23 mouse cellular contexts compared by ENCODE assay signal in the genomic region with DNA sequence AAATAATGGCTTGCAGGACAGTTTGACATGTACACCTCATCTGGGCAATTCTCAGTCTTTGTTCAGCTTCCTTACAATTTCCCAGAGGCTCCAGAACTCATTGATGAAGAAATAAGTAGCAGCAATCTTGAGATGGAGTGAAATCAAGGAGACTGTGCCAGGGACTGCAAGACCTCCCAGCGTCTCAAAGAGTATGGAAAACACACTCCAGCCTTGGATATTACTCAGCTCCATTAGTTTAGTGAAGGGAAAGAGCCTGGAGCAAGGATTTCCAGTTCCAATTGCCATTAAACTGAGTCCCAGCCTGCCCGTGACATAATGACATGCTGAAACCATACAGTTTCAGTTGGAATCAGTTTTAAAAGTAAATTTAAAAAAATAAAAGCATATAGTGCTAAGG.
A peak's percentile ranks its signal among the peaks of the same experiment; 100 is the strongest.
DNase-seq lines count a peak whose midpoint lies in the region; ATAC-seq and TF ChIP-seq lines count a peak whose summit lies in the region.
"Had no signal": no experiment of that assay in that cellular context is flagged by ENCODE, and none has a peak within 500 bp of the region (broad histone marks: within the 10 kb centered on the region; RNA-seq: fewer than 3 reads in every experiment).

No protein-coding gene starts in this region.

- peak; percentile 19; the same call in 1 of the 2 replicates for ATAC-seq in forebrain, embryonic 13.5 days
- no peak for ATAC-seq in forebrain, embryonic 11.5 days (replicated peaks; ENCODE audit: low FRiP score)
- no peak for ATAC-seq in lung, embryonic 14.5 days (ENCODE audit: insufficient read depth)
- ATAC-seq: CD4-positive, CD25-positive, alpha-beta regulatory T cell, adult 4 months had no signal

- no peak overlapping the region for H3K9ac ChIP-seq in forebrain, embryonic 13.5 days
- no peak overlapping the region for H3K9ac ChIP-seq in forebrain, embryonic 11.5 days (ENCODE audit: low read length)
- H3K9ac ChIP-seq in lung, embryonic 14.5 days, result no peak overlapping the region
- H3K9ac ChIP-seq: embryonic facial prominence, embryonic 15.5 days; heart, embryonic 13.5 days; hindbrain, embryonic 15.5 days had no signal

- no peaks in the 10 kb centered on the region for H3K36me3 ChIP-seq in forebrain, embryonic 13.5 days (ENCODE audit: poor library complexity, severe bottlenecking)
- no peaks in the 10 kb centered on the region for H3K36me3 ChIP-seq in forebrain, embryonic 11.5 days (ENCODE audit: control insufficient read depth, insufficient read depth, low read length)
- no peaks in the 10 kb centered on the region for H3K36me3 ChIP-seq in kidney, adult 2 months (ENCODE audit: control insufficient read depth, insufficient read depth, low read length)
- H3K36me3 ChIP-seq in lung, embryonic 14.5 days (ENCODE audit: insufficient read depth), result no peaks in the 10 kb centered on the region
- H3K36me3 ChIP-seq: embryonic facial prominence, embryonic 15.5 days; G1E; heart, embryonic 13.5 days; hindbrain, embryonic 15.5 days had no signal

- no peak for DNase-seq in forebrain, embryonic 11.5 days (ENCODE audit: low spot score)
- peak; percentile 5 for DNase-seq in kidney, adult 2 months
- DNase-seq in kidney, postnatal 25 days, result no peak
- DNase-seq in lung, embryonic 14.5 days, result peak; percentile 35
- DNase-seq in lung, postnatal 14 days, result no peak
- DNase-seq in lung, postnatal 4 days, result peak; percentile 9 to 42
- DNase-seq in lung, postnatal 25 days (ENCODE audit: low spot score), result no peak
- DNase-seq: adrenal gland, adult 8-10 months; adrenal gland, postnatal 36 days; B cell, adult 2 months; cerebellum, adult 11 months; cerebellum, adult 8-10 months; cerebellum, postnatal 14 days; embryo, embryonic 11 days; gastrocnemius, postnatal 36 days; heart, adult 11 months; heart, postnatal 36 days had no signal

- H3K4me3 ChIP-seq in forebrain, embryonic 13.5 days, result no peak overlapping the region
- no peak overlapping the region for H3K4me3 ChIP-seq in forebrain, embryonic 11.5 days (ENCODE audit: low read depth, low read length)
- H3K4me3 ChIP-seq in kidney, adult 2 months (ENCODE audit: insufficient read depth, low read depth, low read length), result no peak overlapping the region
- H3K4me3 ChIP-seq in lung, embryonic 14.5 days (ENCODE audit: low read depth, low read length), result no peak overlapping the region
- H3K4me3 ChIP-seq: embryonic facial prominence, embryonic 15.5 days; heart, embryonic 13.5 days; hindbrain, embryonic 15.5 days had no signal

- no peaks in the 10 kb centered on the region for H3K9me3 ChIP-seq in forebrain, embryonic 13.5 days (replicated peaks)
- no peaks in the 10 kb centered on the region for H3K9me3 ChIP-seq in forebrain, embryonic 11.5 days (ENCODE audit: control insufficient read depth, low read length)
- no peaks in the 10 kb centered on the region for H3K9me3 ChIP-seq in lung, embryonic 14.5 days (ENCODE audit: low read depth, low read length)
- H3K9me3 ChIP-seq: embryonic facial prominence, embryonic 15.5 days; G1E; heart, embryonic 13.5 days; hindbrain, embryonic 15.5 days had no signal

- no peak for TF ChIP-seq POLR2A in kidney, adult 2 months (IDR thresholded peaks at IDR 0.05; ENCODE audit: low read depth, low read length)

- TF ChIP-seq CTCF in kidney, adult 2 months (conservative IDR thresholded peaks at IDR 0.05; ENCODE audit: insufficient read depth, insufficient read length, low read depth, low read length), result no peak
- TF ChIP-seq CTCF in lung, embryonic 14.5 days (IDR thresholded peaks at IDR 0.05; ENCODE audit: low read depth), result no peak

- H3K4me1 ChIP-seq in forebrain, embryonic 13.5 days, result no peaks in the 10 kb centered on the region
- no peaks in the 10 kb centered on the region for H3K4me1 ChIP-seq in forebrain, embryonic 11.5 days (replicated peaks; ENCODE audit: control insufficient read depth, insufficient read depth, low read length)
- no peaks in the 10 kb centered on the region for H3K4me1 ChIP-seq in kidney, adult 2 months (ENCODE audit: control insufficient read depth, insufficient read depth, low read length)
- H3K4me1 ChIP-seq in lung, embryonic 14.5 days (ENCODE audit: insufficient read depth), result no peaks in the 10 kb centered on the region
- H3K4me1 ChIP-seq: embryonic facial prominence, embryonic 15.5 days; heart, embryonic 13.5 days; hindbrain, embryonic 15.5 days had no signal

- no peaks in the 10 kb centered on the region for H3K27me3 ChIP-seq in forebrain, embryonic 13.5 days
- no peaks in the 10 kb centered on the region for H3K27me3 ChIP-seq in forebrain, embryonic 11.5 days (ENCODE audit: control insufficient read depth, insufficient read depth, low read length)
- H3K27me3 ChIP-seq in kidney, adult 2 months (replicated peaks; ENCODE audit: control insufficient read depth, insufficient read depth, low read length), result no peaks in the 10 kb centered on the region
- no peaks in the 10 kb centered on the region for H3K27me3 ChIP-seq in lung, embryonic 14.5 days (ENCODE audit: insufficient read depth, low read length)
- H3K27me3 ChIP-seq: embryonic facial prominence, embryonic 15.5 days; heart, embryonic 13.5 days; hindbrain, embryonic 15.5 days had no signal

- H3K27ac ChIP-seq in forebrain, embryonic 13.5 days, result no peak overlapping the region
- no peak overlapping the region for H3K27ac ChIP-seq in forebrain, embryonic 11.5 days (ENCODE audit: low read depth, low read length)
- H3K27ac ChIP-seq in kidney, adult 2 months (ENCODE audit: insufficient read depth, low read depth, low read length), result no peak overlapping the region
- no peak overlapping the region for H3K27ac ChIP-seq in lung, embryonic 14.5 days (ENCODE audit: low read depth)
- H3K27ac ChIP-seq: embryonic facial prominence, embryonic 15.5 days; heart, embryonic 13.5 days; hindbrain, embryonic 15.5 days had no signal

- H3K4me2 ChIP-seq in forebrain, embryonic 13.5 days, result no peak overlapping the region
- H3K4me2 ChIP-seq in forebrain, embryonic 11.5 days (ENCODE audit: low read depth, low read length, severe bottlenecking), result no peak overlapping the region
- H3K4me2 ChIP-seq in lung, embryonic 14.5 days, result no peak overlapping the region
- H3K4me2 ChIP-seq: embryonic facial prominence, embryonic 15.5 days; heart, embryonic 13.5 days; hindbrain, embryonic 15.5 days had no signal

- WGBS in forebrain, embryonic 13.5 days, result 66% methylated on average over 2 of the region's 2 CpGs
- WGBS in forebrain, embryonic 11.5 days, result 77% methylated on average over 2 of the region's 2 CpGs
- WGBS in kidney, adult 2 months, result 53% methylated on average over 2 of the region's 2 CpGs
- WGBS in lung, embryonic 14.5 days, result 43% methylated on average over 2 of the region's 2 CpGs

Comparison
In these comparisons a context has a peak if more than half of its experiments do, and no peak if none do; other contexts are left out.
1. DNase-seq: peak in kidney, adult 2 months (single experiment), lung, embryonic 14.5 days (single experiment) and lung, postnatal 4 days (2 of 2); none in forebrain, embryonic 11.5 days (single experiment), kidney, postnatal 25 days (0 of 2), lung, postnatal 14 days (single experiment) and lung, postnatal 25 days (single experiment).